ENCODE assay signal across 8 mouse cellular contexts in the genomic region with DNA sequence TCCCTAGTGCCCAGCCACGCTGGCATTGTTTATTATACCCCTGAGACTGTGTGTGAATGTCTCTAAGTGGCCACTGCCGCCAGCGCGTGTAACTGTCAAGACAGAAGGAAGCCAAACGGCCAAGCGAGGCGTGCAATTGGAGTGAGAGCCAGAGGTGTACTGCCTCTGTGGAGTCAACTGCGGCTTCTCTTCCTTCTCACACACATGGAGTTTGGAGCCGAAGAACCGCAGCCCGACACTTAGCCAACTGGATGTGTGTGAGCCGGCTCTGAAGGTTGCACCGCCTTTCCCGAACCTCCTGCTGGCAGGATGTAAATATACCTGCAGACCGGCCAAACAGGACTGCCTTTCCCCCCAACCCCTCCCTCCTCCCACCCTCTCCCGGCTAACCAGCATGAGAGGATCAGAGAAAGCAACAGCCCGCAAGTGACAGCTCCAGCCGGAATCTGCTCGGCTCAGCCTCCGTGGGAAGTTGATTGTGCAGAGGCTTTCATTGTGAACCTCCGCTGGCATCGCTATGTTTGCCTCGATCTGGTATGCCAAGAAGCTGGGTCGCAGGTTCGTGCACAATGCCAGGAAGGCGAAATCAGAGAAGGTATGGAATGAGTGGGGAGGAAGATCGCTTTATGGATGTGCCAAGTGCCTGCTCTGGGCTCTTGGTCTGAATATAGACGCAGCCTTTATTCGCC.
DNase-seq lines count a peak whose midpoint lies in the region; ATAC-seq and TF ChIP-seq lines count a peak whose summit lies in the region.

No protein-coding gene starts in this region.

- no peak overlapping the region for H3K27ac ChIP-seq in heart, embryonic 10.5 days
- H3K27ac ChIP-seq in heart, adult 2 months: no peak overlapping the region
- no peak overlapping the region for H3K27ac ChIP-seq in embryonic facial prominence, embryonic 11.5 days (replicated peaks; ENCODE audit: low read depth, low read length)
- peak overlapping the region; percentile 72 for H3K27ac ChIP-seq in hindbrain, postnatal 0 days
- no peak overlapping the region for H3K27ac ChIP-seq in limb, embryonic 14.5 days (replicated peaks; ENCODE audit: low read depth, low read length)

- 3% methylated on average over 29 of the region's 29 CpGs for WGBS in heart, embryonic 10.5 days
- WGBS in heart, adult 2 months: 4% methylated on average over 29 of the region's 29 CpGs
- WGBS in embryonic facial prominence, embryonic 11.5 days: 3% methylated on average over 29 of the region's 29 CpGs
- 1% methylated on average over 29 of the region's 29 CpGs for WGBS in hindbrain, postnatal 0 days
- WGBS in limb, embryonic 14.5 days: 4% methylated on average over 29 of the region's 29 CpGs

- H3K9ac ChIP-seq in heart, adult 2 months (ENCODE audit: low read depth, low read length): no peak overlapping the region
- 0 out of 2 replicates have a peak overlapping the region, but pooled peaks have one; percentile 30 for H3K9ac ChIP-seq in embryonic facial prominence, embryonic 11.5 days (replicated peaks; ENCODE audit: low read length)
- peak overlapping the region; percentile 62 for H3K9ac ChIP-seq in hindbrain, postnatal 0 days (replicated peaks; ENCODE audit: low read length)
- peak overlapping the region; percentile 38 for H3K9ac ChIP-seq in limb, embryonic 14.5 days (ENCODE audit: low read depth, low read length, severe bottlenecking)

- peak overlapping the region; percentile 72 for H3K4me2 ChIP-seq in embryonic facial prominence, embryonic 11.5 days (ENCODE audit: low read depth, low read length)
- peak overlapping the region; percentile 70 for H3K4me2 ChIP-seq in hindbrain, postnatal 0 days (ENCODE audit: low read depth, low read length)
- peak overlapping the region; percentile 69 for H3K4me2 ChIP-seq in limb, embryonic 14.5 days (replicated peaks; ENCODE audit: low read depth, low read length, severe bottlenecking)

- H3K4me1 ChIP-seq in heart, embryonic 10.5 days: peaks cover 11% of the 10 kb centered on the region; the same call in 1 of the 2 replicates
- peaks cover 1% of the 10 kb centered on the region; the same call in 1 of the 2 replicates for H3K4me1 ChIP-seq in heart, adult 2 months (ENCODE audit: control insufficient read depth, insufficient read depth, low read length)
- H3K4me1 ChIP-seq in embryonic facial prominence, embryonic 11.5 days (ENCODE audit: control insufficient read depth, insufficient read depth, low read length): no peaks in the 10 kb centered on the region
- H3K4me1 ChIP-seq in hindbrain, postnatal 0 days (ENCODE audit: insufficient read depth, low read length): peaks cover 5% of the 10 kb centered on the region; the same call in 1 of the 2 replicates
- peaks cover 6% of the 10 kb centered on the region; the same call in 1 of the 2 replicates for H3K4me1 ChIP-seq in limb, embryonic 14.5 days (ENCODE audit: control insufficient read depth, insufficient read depth, low read length)

- TF ChIP-seq CTCF in heart, adult 2 months (IDR thresholded peaks at IDR 0.05): no peak
- peak; percentile 30 for TF ChIP-seq CTCF in hindbrain, postnatal 0 days (IDR thresholded peaks at IDR 0.05; ENCODE audit: low read depth)

- intact Hi-C loops in heart, adult 2 months (cut with DNase I): no loop called here

- no peaks in the 10 kb centered on the region for H3K9me3 ChIP-seq in heart, embryonic 10.5 days
- no peaks in the 10 kb centered on the region for H3K9me3 ChIP-seq in embryonic facial prominence, embryonic 11.5 days (replicated peaks; ENCODE audit: control insufficient read depth, low read length)
- H3K9me3 ChIP-seq in hindbrain, postnatal 0 days (ENCODE audit: low read length): no peaks in the 10 kb centered on the region
- no peaks in the 10 kb centered on the region for H3K9me3 ChIP-seq in limb, embryonic 14.5 days (ENCODE audit: control insufficient read depth, low read length)

- H3K79me2 ChIP-seq in heart, adult 2 months (replicated peaks; ENCODE audit: control insufficient read depth, insufficient read depth, low read length): no peaks in the 10 kb centered on the region

- no peaks in the 10 kb centered on the region for H3K36me3 ChIP-seq in heart, embryonic 10.5 days
- no peaks in the 10 kb centered on the region for H3K36me3 ChIP-seq in heart, adult 2 months (ENCODE audit: control insufficient read depth, insufficient read depth, low read length)
- no peaks in the 10 kb centered on the region for H3K36me3 ChIP-seq in embryonic facial prominence, embryonic 11.5 days (replicated peaks; ENCODE audit: control insufficient read depth, insufficient read depth, low read depth, low read length)
- H3K36me3 ChIP-seq in hindbrain, postnatal 0 days (ENCODE audit: insufficient read depth, low read length): no peaks in the 10 kb centered on the region
- no peaks in the 10 kb centered on the region for H3K36me3 ChIP-seq in limb, embryonic 14.5 days (ENCODE audit: control insufficient read depth, insufficient read depth, low read length)

- DNase-seq in heart, embryonic 10.5 days (ENCODE audit: low spot score): peak; percentile 72
- DNase-seq in heart, adult 2 months: no peak
- DNase-seq in adrenal gland, postnatal 10 days: peak; percentile 28
- peak; percentile 64 for DNase-seq in embryonic facial prominence, embryonic 11.5 days (ENCODE audit: low spot score)
- DNase-seq in hindbrain, postnatal 0 days (ENCODE audit: low spot score): peak; percentile 73
- peak; percentile 12 for DNase-seq in limb, embryonic 14.5 days (ENCODE audit: low spot score)
- peak; percentile 73 for DNase-seq in retina, postnatal 1 day
- DNase-seq in spleen, adult 18-20 months: no peak

- H3K4me3 ChIP-seq in heart, embryonic 10.5 days: peak overlapping the region; percentile 60
- no peak overlapping the region for H3K4me3 ChIP-seq in heart, adult 2 months
- H3K4me3 ChIP-seq in embryonic facial prominence, embryonic 11.5 days (ENCODE audit: low read depth, low read length): peak overlapping the region; percentile 31
- H3K4me3 ChIP-seq in hindbrain, postnatal 0 days (ENCODE audit: low read length): peak overlapping the region; percentile 51
- peak overlapping the region; percentile 36 for H3K4me3 ChIP-seq in limb, embryonic 14.5 days (replicated peaks; ENCODE audit: low read length)

- no peak for TF ChIP-seq POLR2A in heart, adult 2 months (IDR thresholded peaks at IDR 0.05; ENCODE audit: insufficient read depth, low read depth, low read length)
- no peak for TF ChIP-seq POLR2A in limb, embryonic 14.5 days (IDR thresholded peaks at IDR 0.05; ENCODE audit: borderline replicate concordance, extremely low read depth, insufficient read depth, insufficient read length)

- TF ChIP-seq EP300 in heart, adult 2 months (IDR thresholded peaks at IDR 0.05; ENCODE audit: insufficient read depth, low read depth, low read length): no peak

- H3K27me3 ChIP-seq in heart, embryonic 10.5 days (ENCODE audit: insufficient read depth, poor library complexity, severe bottlenecking): no peaks in the 10 kb centered on the region
- H3K27me3 ChIP-seq in heart, adult 2 months (ENCODE audit: control insufficient read depth, insufficient read depth, low read length): peaks cover 2% of the 10 kb centered on the region; the same call in 1 of the 2 replicates
- no peaks in the 10 kb centered on the region for H3K27me3 ChIP-seq in embryonic facial prominence, embryonic 11.5 days (ENCODE audit: control insufficient read depth, insufficient read depth, low read length)
- H3K27me3 ChIP-seq in hindbrain, postnatal 0 days (ENCODE audit: insufficient read depth, low read length): no peaks in the 10 kb centered on the region
- H3K27me3 ChIP-seq in limb, embryonic 14.5 days (ENCODE audit: control insufficient read depth, insufficient read depth, low read length): peaks cover 6% of the 10 kb centered on the region; the same call in 1 of the 2 replicates

- peak; percentile 73 for ATAC-seq in embryonic facial prominence, embryonic 11.5 days (replicated peaks; ENCODE audit: insufficient number of reproducible peaks, low FRiP score, low TSS enrichment, low read depth)
- ATAC-seq in hindbrain, postnatal 0 days: peak; percentile 88
- ATAC-seq in limb, embryonic 14.5 days (ENCODE audit: low FRiP score, low read depth): peak; percentile 65

Comparison
In these comparisons a context has a peak if more than half of its experiments do, and no peak if none do; other contexts are left out.
1. DNase-seq: peak in heart, embryonic 10.5 days (single experiment), adrenal gland, postnatal 10 days (single experiment), embryonic facial prominence, embryonic 11.5 days (single experiment), hindbrain, postnatal 0 days (single experiment), limb, embryonic 14.5 days (single experiment) and retina, postnatal 1 day (single experiment); none in heart, adult 2 months (0 of 2) and spleen, adult 18-20 months (0 of 2).
2. Peak in every context shown above with its lines, with median percentiles within 50 percentile points of each other: ATAC-seq and H3K4me2 ChIP-seq.